Comparison of ENCODE assay signal across 9 mouse cellular contexts in genomic region chr15:84053859-84054258, GRCm38 (mm10). TPM values are rescaled to one million over a fixed set of nuclear protein-coding genes. Genes with fewer than 3 reads are reported as not detected.
DNase-seq lines count a peak whose midpoint lies in the region; ATAC-seq and TF ChIP-seq lines count a peak whose summit lies in the region.
"Had no signal": no experiment of that assay in that cellular context is flagged by ENCODE, and none has a peak within 500 bp of the region (broad histone marks: within the 10 kb centered on the region; RNA-seq: fewer than 3 reads in every experiment).

No protein-coding gene starts in this region.

- H3K9me3 ChIP-seq in embryonic facial prominence, embryonic 10.5 days, result no peaks in the 10 kb centered on the region
- H3K9me3 ChIP-seq in kidney, postnatal 0 days (replicated peaks; ENCODE audit: low read length), result no peaks in the 10 kb centered on the region
- no peaks in the 10 kb centered on the region for H3K9me3 ChIP-seq in liver, embryonic 14.5 days (ENCODE audit: control insufficient read depth, low read length)
- H3K9me3 ChIP-seq: liver, embryonic 15.5 days had no signal

- no peak for ATAC-seq in kidney, postnatal 0 days (replicated peaks; ENCODE audit: low FRiP score, low read depth)
- ATAC-seq in liver, embryonic 14.5 days (ENCODE audit: insufficient read depth), result no peak
- no peak for ATAC-seq in inflammation-experienced regulatory T-cells, adult 6 months

- WGBS in embryonic facial prominence, embryonic 10.5 days, result 48% methylated on average over 9 of the region's 9 CpGs
- 45% methylated on average over 9 of the region's 9 CpGs for WGBS in kidney, postnatal 0 days
- WGBS in liver, embryonic 14.5 days (ENCODE audit: insufficient replicate concordance), result 40% methylated on average over 9 of the region's 9 CpGs
- 17% methylated on average over 9 of the region's 9 CpGs for WGBS in olfactory bulb, adult 2 months

- no peak for TF ChIP-seq POLR2A in olfactory bulb, adult 2 months (IDR thresholded peaks at IDR 0.05; ENCODE audit: insufficient read depth, low read depth, low read length)

- peaks cover 9% of the 10 kb centered on the region; the same call in 1 of the 2 replicates for H3K27me3 ChIP-seq in embryonic facial prominence, embryonic 10.5 days (replicated peaks; ENCODE audit: low read depth, poor library complexity, severe bottlenecking)
- no peaks in the 10 kb centered on the region for H3K27me3 ChIP-seq in kidney, postnatal 0 days (ENCODE audit: insufficient read depth, low read length)
- H3K27me3 ChIP-seq in liver, embryonic 14.5 days (ENCODE audit: control insufficient read depth, insufficient read depth, low read length), result no peaks in the 10 kb centered on the region
- H3K27me3 ChIP-seq: liver, embryonic 15.5 days had no signal

- no peak overlapping the region for H3K4me3 ChIP-seq in embryonic facial prominence, embryonic 10.5 days
- no peak overlapping the region for H3K4me3 ChIP-seq in kidney, postnatal 0 days (replicated peaks; ENCODE audit: low read depth, low read length)
- H3K4me3 ChIP-seq in liver, embryonic 14.5 days (ENCODE audit: insufficient read depth in 1 of 2, low read depth in 2 of 2, low read length in 2 of 2), result no peak overlapping the region
- no peak overlapping the region for H3K4me3 ChIP-seq in olfactory bulb, adult 2 months (ENCODE audit: insufficient read depth, low read depth, low read length)
- H3K4me3 ChIP-seq: liver, embryonic 15.5 days had no signal

- H3K4me2 ChIP-seq in kidney, postnatal 0 days (ENCODE audit: low read length), result no peak overlapping the region
- no peak overlapping the region for H3K4me2 ChIP-seq in liver, embryonic 14.5 days (ENCODE audit: low read depth)
- H3K4me2 ChIP-seq: liver, embryonic 15.5 days had no signal

- TF ChIP-seq CTCF in kidney, postnatal 0 days (IDR thresholded peaks at IDR 0.05; ENCODE audit: low read depth), result peak; percentile 92
- TF ChIP-seq CTCF in liver, embryonic 14.5 days (IDR thresholded peaks at IDR 0.05; ENCODE audit: low read depth), result peak; percentile 80
- peak; percentile 84 for TF ChIP-seq CTCF in olfactory bulb, adult 2 months (IDR thresholded peaks at IDR 0.05; ENCODE audit: insufficient read depth, low read depth, low read length)

- peaks cover 14% of the 10 kb centered on the region; the same call in 1 of the 2 replicates for H3K4me1 ChIP-seq in embryonic facial prominence, embryonic 10.5 days
- no peaks in the 10 kb centered on the region for H3K4me1 ChIP-seq in kidney, postnatal 0 days (replicated peaks; ENCODE audit: insufficient read depth, low read length)
- no peaks in the 10 kb centered on the region for H3K4me1 ChIP-seq in liver, embryonic 14.5 days (replicated peaks; ENCODE audit: control insufficient read depth in 2 of 2, insufficient read depth in 2 of 2, low read length in 1 of 2)
- peaks cover 3% of the 10 kb centered on the region for H3K4me1 ChIP-seq in olfactory bulb, adult 2 months (ENCODE audit: control insufficient read depth, insufficient read depth, low read length)
- H3K4me1 ChIP-seq: liver, embryonic 15.5 days had no signal

- H3K9ac ChIP-seq in kidney, postnatal 0 days (ENCODE audit: low read depth, low read length), result no peak overlapping the region
- H3K9ac ChIP-seq in liver, embryonic 14.5 days (replicated peaks), result no peak overlapping the region
- H3K9ac ChIP-seq: liver, embryonic 15.5 days had no signal

- peak; percentile 66 for DNase-seq in ES-CJ7 (ENCODE audit: low read depth, low spot score)
- DNase-seq in adrenal gland, postnatal 14 days, result peak; percentile 76
- DNase-seq in embryonic facial prominence, embryonic 10.5 days (ENCODE audit: low spot score), result peak; percentile 78
- DNase-seq in heart, adult 18-20 months, result peak; percentile 70 to 91
- DNase-seq in kidney, postnatal 0 days (ENCODE audit: low spot score), result peak; percentile 89
- peak in 1 of 3 experiments; percentile 13 for DNase-seq in liver, embryonic 14.5 days (ENCODE audit: low read depth in 3 of 3, low spot score in 3 of 3)

- no peak for TF ChIP-seq EP300 in liver, embryonic 14.5 days (IDR thresholded peaks at IDR 0.05; ENCODE audit: low read depth)

- H3K27ac ChIP-seq in embryonic facial prominence, embryonic 10.5 days (replicated peaks), result no peak overlapping the region
- no peak overlapping the region for H3K27ac ChIP-seq in kidney, postnatal 0 days
- H3K27ac ChIP-seq in liver, embryonic 14.5 days, result no peak overlapping the region
- no peak overlapping the region for H3K27ac ChIP-seq in olfactory bulb, adult 2 months (ENCODE audit: insufficient read depth, low read depth, low read length)
- H3K27ac ChIP-seq: liver, embryonic 15.5 days had no signal

- H3K36me3 ChIP-seq in embryonic facial prominence, embryonic 10.5 days (replicated peaks), result no peaks in the 10 kb centered on the region
- no peaks in the 10 kb centered on the region for H3K36me3 ChIP-seq in kidney, postnatal 0 days (ENCODE audit: insufficient read depth, low read length)
- no peaks in the 10 kb centered on the region for H3K36me3 ChIP-seq in liver, embryonic 14.5 days (replicated peaks; ENCODE audit: control insufficient read depth, insufficient read depth, low read depth)
- H3K36me3 ChIP-seq: liver, embryonic 15.5 days had no signal

RNA-seq across cellular contexts. Expression of gene Efcab6, which starts 11.3 kb away (rescaled TPM):
- not detected in 2 replicates for total RNA-seq in adrenal gland, postnatal 14 days (2021)
- 0.52 and 0.71 TPM in 2 replicates for polyA plus RNA-seq in embryonic facial prominence, embryonic 10.5 days (2016; fragmentation: Nextera tagmentation; extraction: Ambion mirVana)
- total RNA-seq in heart, adult 18-20 months (2021), result under 1 TPM in 1 of 2 experiments, not detected in 1; 0.08 TPM
- 0.57 and 0.63 TPM in 2 replicates for polyA plus RNA-seq in kidney, postnatal 0 days (2015; fragmentation: Nextera tagmentation; extraction: Ambion mirVana)
- not detected in 2 replicates for polyA plus RNA-seq in liver, embryonic 14.5 days (2012; rRNA removed)
- not detected in 2 replicates for polyA plus RNA-seq in liver, embryonic 14.5 days (2014; fragmentation: Nextera tagmentation; extraction: Ambion mirVana)
- polyA plus RNA-seq in olfactory bulb, adult 2 months (2012; ENCODE audit: insufficient read depth, insufficient read length, low replicate concordance, missing spikeins), result not detected in 2 replicates
- polyA plus RNA-seq in inflammation-experienced regulatory T-cells, adult 6 months (2017; shearing (Covaris generic)), result not detected
- polyA plus RNA-seq: liver, embryonic 15.5 days had no signal

RNA-seq across cellular contexts. Expression of gene Sult4a1, which starts 51.7 kb away (rescaled TPM):
- 4.2 and 8.4 TPM in 2 replicates for total RNA-seq in adrenal gland, postnatal 14 days (2021)
- 6.9 and 8.7 TPM in 2 replicates for polyA plus RNA-seq in embryonic facial prominence, embryonic 10.5 days (2016; fragmentation: Nextera tagmentation; extraction: Ambion mirVana)
- under 1 TPM in 1 of 2 experiments, not detected in 1; 0.10 TPM for total RNA-seq in heart, adult 18-20 months (2021)
- polyA plus RNA-seq in kidney, postnatal 0 days (2015; fragmentation: Nextera tagmentation; extraction: Ambion mirVana), result 0.34 and 0.52 TPM in 2 replicates
- polyA plus RNA-seq in liver, embryonic 14.5 days (2012; rRNA removed), result 0.06 and 0.16 TPM in 2 replicates
- polyA plus RNA-seq in liver, embryonic 14.5 days (2014; fragmentation: Nextera tagmentation; extraction: Ambion mirVana), result not detected in 2 replicates
- polyA plus RNA-seq in olfactory bulb, adult 2 months (2012; ENCODE audit: insufficient read depth, insufficient read length, low replicate concordance, missing spikeins), result not detected in 2 replicates
- polyA plus RNA-seq in inflammation-experienced regulatory T-cells, adult 6 months (2017; shearing (Covaris generic)), result under 1 TPM in 1 of 3 experiments, not detected in 2; 0.29 TPM
